17 mouse cellular contexts compared by ENCODE assay signal in genomic region chr8:45833896-45834295, GRCm38 (mm10). TPM values are rescaled to one million over a fixed set of nuclear protein-coding genes. Genes with fewer than 3 reads are reported as not detected.
"Had no signal": no experiment of that assay in that cellular context is flagged by ENCODE, and none has a peak within 500 bp of the region (broad histone marks: within the 10 kb centered on the region; RNA-seq: fewer than 3 reads in every experiment).

No protein-coding gene starts in this region.

- ATAC-seq: lung, postnatal 0 days had no signal

- H3K27ac ChIP-seq: kidney, postnatal 0 days; limb, embryonic 13.5 days; liver, embryonic 15.5 days; neural tube, embryonic 13.5 days had no signal

- H3K4me3 ChIP-seq: limb, embryonic 13.5 days; liver, embryonic 15.5 days; neural tube, embryonic 13.5 days had no signal

- H3K9ac ChIP-seq: limb, embryonic 13.5 days; liver, embryonic 15.5 days; neural tube, embryonic 13.5 days had no signal

- H3K9me3 ChIP-seq: limb, embryonic 13.5 days; liver, embryonic 15.5 days; neural tube, embryonic 13.5 days had no signal

- H3K4me2 ChIP-seq: limb, embryonic 13.5 days; liver, embryonic 11.5 days; liver, embryonic 15.5 days; neural tube, embryonic 13.5 days had no signal

- H3K4me1 ChIP-seq: limb, embryonic 13.5 days; liver, embryonic 15.5 days; neural tube, embryonic 13.5 days had no signal

- H3K27me3 ChIP-seq: limb, embryonic 13.5 days; liver, embryonic 15.5 days; neural tube, embryonic 13.5 days had no signal

- DNase-seq: kidney, adult 11 months; kidney, adult 9 months; kidney, postnatal 36 days; layer of hippocampus, adult 9-11 months; lung, adult 2 months; lung, postnatal 36 days; midbrain, embryonic 14.5 days; right cerebral cortex, postnatal 4 days; thymus, postnatal 4 days had no signal

- H3K36me3 ChIP-seq: limb, embryonic 13.5 days; liver, embryonic 15.5 days; neural tube, embryonic 13.5 days had no signal

RNA-seq across cellular contexts. Expression of gene Pdlim3, which starts 51.4 kb away (rescaled TPM):
- total RNA-seq: megakaryocyte progenitor cell, adult 5-6 weeks; monocyte, adult 5-6 weeks had no signal
